Mouse (Mus musculus) heart, adult 2 months (tissue): ENCODE results near the gene Xntrpc.

Source experiments
- CTCF ChIP-seq: fragments of 200-600 bp; IDR thresholded peaks from 2 replicates; pipeline ENCODE4 v1.8.1; 2022; ENCODE audit warnings: antibody characterized with exemption, mild to moderate bottlenecking, moderate library complexity
- EP300 ChIP-seq: fragments of 200-500 bp; IDR thresholded peaks from 2 replicates; pipeline ENCODE4 v1.6.1; 2011; ENCODE audit warnings: low read depth, low read length, control low read depth; ENCODE audit not compliant: insufficient read depth
- POLR2A ChIP-seq: fragments of 200-500 bp; IDR thresholded peaks from 2 replicates; pipeline ENCODE4 v1.6.1; 2011; ENCODE audit warnings: mild to moderate bottlenecking, low read depth, low read length, control low read depth; ENCODE audit not compliant: insufficient read depth

DNA sequence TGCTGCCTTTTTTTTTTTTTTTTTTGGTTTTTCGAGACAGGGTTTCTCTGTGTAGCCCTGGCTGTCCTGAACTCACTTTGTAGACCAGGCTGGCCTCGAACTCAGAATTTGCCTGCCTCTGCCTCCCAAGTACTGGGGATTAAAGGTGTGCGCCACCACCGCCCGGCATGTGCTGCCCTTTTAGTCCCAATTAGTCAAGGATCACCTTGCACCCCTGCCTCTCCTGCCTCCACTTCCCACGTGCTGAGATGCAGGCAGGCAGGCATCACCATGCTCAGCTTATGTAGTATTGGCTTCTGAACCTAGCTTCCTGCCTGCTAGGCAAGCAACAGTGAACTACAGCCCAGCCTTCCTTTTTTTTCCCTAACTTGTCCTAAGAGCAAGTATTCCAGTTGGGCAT lies 51.9 kb downstream of the Xntrpc start:
- TF ChIP-seq POLR2A (no peak), CTCF (no peak), EP300 (no peak)
